Mouse (Mus musculus) gonadal fat pad, adult 2 months (tissue): ENCODE data around the gene Plxnb1. TPM values are rescaled to one million over a fixed set of nuclear protein-coding genes. Genes with fewer than 3 reads are reported as not detected.

Experiments used
- DNase-seq: peaks from one replicate; pipeline ENCODE4 v3.0.0-alpha.2; 2012; ENCODE audit warnings: low read depth
- polyA plus RNA-seq: library from polyadenylated mRNA; depleted of rRNA; stranded (reverse); fragments of >200 nt; gene quantifications from 2 replicates; pipeline ENCODE4 v1.2.3, GENCODE M21; 2012

Gene Plxnb1
- polyA plus RNA-seq, 1 experiment, result 13.9 TPM

- no peak for DNase-seq
Measured at GRCm38 (mm10) chr9:109060898-109061295, 34.3 kb upstream of the Plxnb1 start.

GRCm38 (mm10) chr9:109068095-109068735 is 27.0 kb upstream of the Plxnb1 start:
- no peak for DNase-seq

- no peak for DNase-seq
Measured at GRCm38 (mm10) chr9:109073661-109074573, 21.3 kb upstream of the Plxnb1 start, which contains the start of gene Atrip. Gene Atrip (minus strand): TSS chr9:109074124.

- DNase-seq, result no peak
Measured at GRCm38 (mm10) chr9:109080516-109080915, 14.7 kb upstream of the Plxnb1 start.

- DNase-seq, result no peak
Measured at GRCm38 (mm10) chr9:109081749-109082123, 13.5 kb upstream of the Plxnb1 start.

GRCm38 (mm10) chr9:109082124-109082800 is 12.9 kb upstream of the Plxnb1 start, which contains the start of the genes Ccdc51 and Tma7:
Gene Ccdc51 (plus strand): TSS chr9:109082493.
Gene Tma7 (minus strand): TSS chr9:109082587.
- no peak for DNase-seq

GRCm38 (mm10) chr9:109084922-109085321 is 10.3 kb upstream of the Plxnb1 start:
- no peak for DNase-seq

GRCm38 (mm10) chr9:109087987-109088386 is 7.2 kb upstream of the Plxnb1 start:
- DNase-seq, result no peak

- DNase-seq, result no peak
Measured at GRCm38 (mm10) chr9:109090446-109090845, 4.7 kb upstream of the Plxnb1 start.

- DNase-seq, result no peak
Measured at GRCm38 (mm10) chr9:109091802-109092201, 3.4 kb upstream of the Plxnb1 start.

- DNase-seq, result no peak
Measured at GRCm38 (mm10) chr9:109092799-109093198, 2.4 kb upstream of the Plxnb1 start.

- no peak for DNase-seq
Measured at GRCm38 (mm10) chr9:109093786-109094552, 1.2 kb upstream of the Plxnb1 start.

- DNase-seq, result no peak
Measured at GRCm38 (mm10) chr9:109094553-109095136, 544 bp upstream of the Plxnb1 start.

GRCm38 (mm10) chr9:109096251-109096661 is 1.1 kb downstream of the Plxnb1 start:
- DNase-seq, result no peak

- DNase-seq, result no peak
Measured at GRCm38 (mm10) chr9:109096856-109097255, 1.7 kb downstream of the Plxnb1 start.

- no peak for DNase-seq
Measured at GRCm38 (mm10) chr9:109097291-109097690, 2.1 kb downstream of the Plxnb1 start.

- DNase-seq, result no peak
Measured at GRCm38 (mm10) chr9:109097831-109098230, 2.6 kb downstream of the Plxnb1 start.

GRCm38 (mm10) chr9:109098366-109098765 is 3.2 kb downstream of the Plxnb1 start:
- no peak for DNase-seq

GRCm38 (mm10) chr9:109098969-109099368 is 3.8 kb downstream of the Plxnb1 start:
- DNase-seq, result no peak

GRCm38 (mm10) chr9:109100307-109100928 is 5.2 kb downstream of the Plxnb1 start:
- DNase-seq, result no peak
